Mouse (Mus musculus) layer of hippocampus, adult 8-10 months (tissue): ENCODE data around the gene Lrrc4c. TPM values are rescaled to one million over a fixed set of nuclear protein-coding genes. Genes with fewer than 3 reads are reported as not detected.

Experiments
- DNase-seq, 2 experiments: peaks; one replicate each; pipeline ENCODE4 v3.0.0; 2022; ENCODE audit warnings: low spot score in 2 of 2
- total RNA-seq, 4 experiments: library from RNA; stranded (reverse); gene quantifications; 2 replicates each; pipeline ENCODE4 v1.2.4; 2022

Gene Lrrc4c
- total RNA-seq, 4 experiments from 2014 or later = 67.3 to 78.3 (median 72.0) TPM

DNA sequence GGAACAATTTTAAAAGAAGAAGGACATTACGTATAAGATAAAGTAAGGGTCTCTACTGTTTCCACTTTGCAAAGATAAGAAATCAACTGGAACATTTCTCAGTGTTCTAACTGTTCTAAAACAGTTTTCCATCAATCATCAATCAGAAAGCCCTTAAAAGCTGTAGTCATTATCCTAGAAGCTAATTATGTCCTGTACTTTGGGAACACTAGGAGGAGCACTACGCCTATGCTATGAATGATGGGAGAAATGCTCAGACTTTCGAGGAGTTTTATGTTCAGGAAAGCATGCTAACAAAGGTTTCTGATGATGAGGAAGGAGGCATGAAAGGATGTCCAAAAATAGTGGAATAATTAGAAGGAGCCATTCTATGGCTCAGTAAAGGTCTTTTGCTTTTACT, 219.5 kb downstream of the Lrrc4c start:
- no peak for DNase-seq

DNA sequence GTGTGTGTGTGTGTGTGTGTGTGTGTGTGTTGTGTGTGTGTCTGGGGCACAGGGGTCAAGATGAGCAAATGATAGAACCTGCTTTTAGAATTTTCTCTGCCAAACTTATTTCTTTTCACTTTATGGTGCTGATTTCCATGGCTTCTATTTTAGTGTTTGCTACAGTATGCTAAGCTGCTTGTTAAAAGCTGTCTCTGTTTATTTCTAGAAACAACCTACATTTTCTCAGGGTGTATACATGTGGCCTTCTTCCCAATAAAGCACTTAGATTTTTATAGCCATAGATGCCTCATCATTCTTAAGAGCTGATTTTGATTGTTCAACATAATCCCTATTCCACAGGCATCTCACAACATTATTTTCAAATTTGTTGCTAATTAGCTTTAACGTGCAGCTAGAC, 229.2 kb downstream of the Lrrc4c start:
- DNase-seq = no peak

DNA sequence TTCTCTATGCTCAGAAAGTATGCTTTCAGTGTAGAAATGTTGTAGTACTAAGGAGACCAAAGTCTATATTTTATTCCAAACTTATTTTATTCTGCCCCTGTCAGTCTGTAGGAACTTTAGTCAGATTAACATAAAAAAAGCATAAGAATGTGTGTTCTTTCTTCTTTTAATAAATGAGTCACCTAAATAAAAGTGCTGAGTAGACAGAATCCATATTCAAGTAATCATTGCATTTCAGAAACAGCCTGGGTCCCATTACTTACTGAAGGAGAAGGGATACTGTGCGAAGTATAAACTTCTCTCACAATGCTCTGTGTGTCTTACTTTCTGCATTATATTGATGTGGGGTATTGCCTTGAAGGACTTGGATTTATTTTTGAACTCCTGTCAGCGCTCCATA, 255.8 kb downstream of the Lrrc4c start:
- no peak for DNase-seq

DNA sequence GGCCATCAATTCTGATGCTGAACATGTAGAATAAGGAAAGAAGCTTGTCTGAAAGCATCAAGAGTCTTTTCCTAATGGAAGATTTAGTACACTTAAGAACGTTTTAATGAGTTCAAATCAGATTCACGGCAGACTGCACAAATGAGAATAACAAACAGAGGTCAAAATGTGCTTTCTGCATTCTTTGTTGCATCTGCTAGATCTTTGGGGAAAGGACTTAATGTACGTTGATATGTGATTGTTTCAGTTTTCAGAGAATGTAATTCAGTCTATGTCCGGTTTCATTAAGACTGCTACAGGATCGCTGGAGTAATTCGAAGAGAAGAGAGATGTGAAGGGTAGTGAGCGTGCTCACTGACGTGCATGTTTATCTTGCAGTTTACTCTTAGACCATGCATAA, 259.7 kb downstream of the Lrrc4c start:
- no peak for DNase-seq

DNA sequence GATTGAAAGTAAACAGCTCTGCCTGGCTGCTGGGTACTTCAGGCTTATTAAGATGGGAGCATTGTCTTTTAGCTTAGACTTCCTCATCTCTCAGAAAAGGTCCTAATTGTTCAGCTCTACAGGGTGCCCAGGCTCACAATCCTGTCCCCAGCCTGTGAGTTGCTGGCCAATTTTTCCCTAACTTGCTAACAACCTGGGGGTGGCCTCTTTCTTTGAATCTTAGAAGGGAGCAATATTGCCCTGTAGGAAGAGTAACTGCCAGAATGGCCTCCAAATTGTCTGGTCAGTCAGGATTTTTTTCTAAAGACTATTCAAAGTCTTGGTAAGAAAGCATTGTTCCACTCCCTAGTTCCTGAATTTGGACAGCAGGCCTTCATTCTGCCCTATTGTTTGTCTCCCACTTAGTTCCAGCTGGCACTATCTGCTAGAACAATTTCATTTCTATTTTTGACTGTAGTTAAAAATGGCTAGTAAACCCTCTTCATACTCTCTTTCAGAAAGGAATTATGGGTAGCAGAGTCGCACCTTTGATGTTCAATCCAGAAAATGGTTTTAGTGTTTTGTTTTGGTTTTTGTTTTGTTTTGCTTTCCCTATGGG, 262.3 kb downstream of the Lrrc4c start:
- DNase-seq = no peak

DNA sequence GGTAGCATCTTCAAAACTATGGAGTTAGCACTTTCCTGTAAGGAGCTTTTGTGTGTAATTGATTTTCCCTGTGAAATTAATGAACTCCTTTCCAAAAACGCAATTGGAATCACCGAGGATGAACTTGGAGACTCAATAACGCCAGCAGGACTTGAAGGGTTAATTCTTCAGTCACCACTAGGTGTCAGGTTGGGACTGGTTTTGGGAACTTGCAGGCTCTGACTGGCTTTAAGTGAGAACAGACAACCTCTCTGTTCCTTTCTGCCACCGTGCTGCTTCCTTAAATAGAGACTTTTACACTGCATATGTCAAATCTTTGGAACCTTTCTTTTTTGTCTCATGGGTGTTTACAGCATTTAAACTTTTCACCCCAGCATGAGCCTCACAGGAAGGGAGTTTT, 267.7 kb downstream of the Lrrc4c start:
- DNase-seq = peak; percentile 58 to 63

DNA sequence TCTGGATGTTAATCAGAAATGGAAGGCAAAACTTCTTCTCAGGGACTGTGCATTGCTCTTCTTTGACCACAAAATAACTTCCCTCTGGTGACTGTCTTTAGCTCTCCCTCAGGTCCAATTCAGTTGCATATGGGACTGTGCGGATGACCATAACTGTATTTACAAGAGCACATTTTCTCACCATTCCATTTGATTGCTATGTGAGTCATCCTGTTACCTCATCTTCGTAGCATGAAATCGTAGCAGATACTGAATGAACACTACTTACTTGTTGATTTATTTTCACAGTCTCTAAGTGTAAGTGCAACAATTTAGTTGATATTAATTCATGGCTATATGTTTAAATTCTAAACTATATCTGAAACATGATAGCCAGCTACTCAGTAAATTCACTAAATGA, 286.8 kb downstream of the Lrrc4c start:
- DNase-seq = no peak

DNA sequence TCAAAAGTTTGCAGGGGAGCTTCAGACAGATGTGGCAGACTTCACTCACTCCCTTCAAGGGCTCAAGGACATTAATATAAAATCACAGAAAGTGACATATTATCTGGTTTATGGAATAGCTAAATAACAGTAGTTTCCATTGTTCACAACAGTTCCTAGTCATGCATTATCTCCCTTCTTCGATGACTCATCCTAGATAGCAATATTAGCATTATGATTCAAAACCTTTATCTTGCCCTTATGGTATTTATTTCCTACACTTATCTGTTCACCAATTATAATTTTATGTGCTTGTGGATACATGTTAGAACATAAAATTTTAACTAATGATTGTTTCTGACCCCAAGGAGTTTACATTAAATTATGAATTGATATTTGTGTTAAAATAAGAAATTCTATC, 296.2 kb downstream of the Lrrc4c start:
- no peak for DNase-seq

DNA sequence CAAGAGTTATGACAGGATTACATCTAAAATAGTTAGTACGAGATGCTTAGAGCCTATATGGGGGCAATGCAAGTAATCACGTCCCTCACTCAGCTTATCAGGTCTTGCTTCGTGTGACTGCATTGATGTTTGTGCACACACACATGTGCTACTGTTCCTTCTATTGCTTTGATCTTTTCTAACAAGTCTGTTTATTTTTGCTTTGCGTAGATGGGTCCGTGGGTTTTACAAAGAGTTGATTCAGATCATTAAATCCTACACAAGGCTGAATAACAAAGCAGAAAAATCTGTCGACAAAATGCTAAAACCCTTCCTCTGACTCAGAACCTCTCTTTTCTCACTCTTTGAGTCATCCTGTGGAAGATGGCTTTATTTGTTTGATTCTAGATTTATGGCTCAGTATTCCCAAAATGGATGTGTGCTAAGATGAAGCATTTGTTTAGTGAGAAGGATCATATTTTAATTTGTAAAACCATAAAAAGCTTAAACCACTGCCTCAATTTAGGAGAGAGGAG, 300.8 kb downstream of the Lrrc4c start:
- peak; percentile 9 to 35 for DNase-seq

DNA sequence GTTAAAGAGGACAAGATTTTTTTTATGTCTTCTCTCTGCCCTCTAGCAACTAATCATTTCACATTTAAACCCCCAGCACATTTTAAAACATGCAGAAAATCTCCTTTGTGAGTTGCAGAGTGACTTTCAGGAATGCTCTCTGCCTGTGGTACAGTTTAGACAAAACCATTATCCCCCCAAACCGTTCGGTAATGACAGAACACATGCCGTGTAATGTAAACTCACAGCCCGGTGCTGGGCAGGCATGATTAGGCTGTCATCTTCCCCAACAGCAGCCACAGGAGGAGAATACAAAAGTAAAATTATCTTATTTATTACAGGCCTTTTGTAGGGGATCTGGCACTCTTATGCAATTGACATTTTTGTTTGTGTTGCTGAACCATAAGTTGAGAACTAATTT, 349.1 kb downstream of the Lrrc4c start:
- DNase-seq = no peak

DNA sequence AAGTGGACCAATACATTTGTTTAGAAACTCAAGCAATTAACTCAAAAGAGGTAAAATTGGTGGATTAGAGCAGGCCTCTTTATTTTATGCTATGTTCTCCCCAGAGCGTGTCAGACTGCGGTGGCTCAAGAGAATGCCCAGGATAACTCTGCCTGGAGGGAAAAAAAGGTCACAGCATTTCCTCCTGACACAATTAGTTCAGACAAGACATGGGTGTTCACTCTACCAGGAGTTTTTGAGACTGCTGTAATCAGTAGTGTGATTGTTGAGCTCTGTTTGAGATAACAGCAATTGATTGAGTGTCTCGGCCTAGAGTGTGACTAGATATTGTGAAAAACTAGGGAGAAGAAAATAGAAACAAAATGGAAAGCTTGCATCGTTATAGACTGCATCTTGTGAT, 363.8 kb downstream of the Lrrc4c start:
- DNase-seq = no peak

DNA sequence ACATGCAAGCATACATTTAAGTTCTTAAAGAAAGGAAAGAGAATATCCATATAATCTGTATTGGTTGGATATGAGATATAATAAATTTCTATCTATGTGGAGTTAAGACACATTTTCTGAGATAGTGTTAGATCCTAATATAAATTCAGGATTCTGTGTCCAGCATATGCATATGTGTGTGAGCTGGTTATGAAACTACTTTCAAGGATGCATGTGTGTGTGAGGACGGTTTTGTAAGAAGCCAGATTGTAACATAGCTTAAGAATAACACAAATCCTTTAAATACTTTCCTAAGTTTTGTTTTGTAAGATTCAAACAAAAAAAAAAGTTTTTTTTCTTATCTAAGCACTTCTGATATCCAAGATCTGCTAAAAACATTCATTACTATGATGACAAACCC, 367.4 kb downstream of the Lrrc4c start:
- DNase-seq = no peak

DNA sequence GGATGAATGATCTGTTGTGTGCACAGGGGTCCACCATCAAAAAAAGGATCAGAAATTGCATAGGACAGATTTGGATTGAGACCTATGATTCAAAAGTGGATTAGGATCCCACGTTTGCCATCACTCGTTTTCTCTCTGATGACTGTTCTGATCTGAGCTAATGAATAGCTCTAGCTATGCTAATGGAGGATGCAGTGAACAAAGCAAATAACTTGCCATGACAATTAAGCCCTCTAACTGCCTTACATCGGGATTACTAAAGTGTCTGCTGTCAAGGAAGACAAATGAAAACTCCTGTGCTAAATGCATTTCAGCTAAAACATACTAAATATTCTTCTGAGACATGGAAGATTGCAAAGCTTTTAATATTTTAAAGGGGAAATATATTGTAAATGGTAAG, 387.0 kb downstream of the Lrrc4c start:
- no peak for DNase-seq

DNA sequence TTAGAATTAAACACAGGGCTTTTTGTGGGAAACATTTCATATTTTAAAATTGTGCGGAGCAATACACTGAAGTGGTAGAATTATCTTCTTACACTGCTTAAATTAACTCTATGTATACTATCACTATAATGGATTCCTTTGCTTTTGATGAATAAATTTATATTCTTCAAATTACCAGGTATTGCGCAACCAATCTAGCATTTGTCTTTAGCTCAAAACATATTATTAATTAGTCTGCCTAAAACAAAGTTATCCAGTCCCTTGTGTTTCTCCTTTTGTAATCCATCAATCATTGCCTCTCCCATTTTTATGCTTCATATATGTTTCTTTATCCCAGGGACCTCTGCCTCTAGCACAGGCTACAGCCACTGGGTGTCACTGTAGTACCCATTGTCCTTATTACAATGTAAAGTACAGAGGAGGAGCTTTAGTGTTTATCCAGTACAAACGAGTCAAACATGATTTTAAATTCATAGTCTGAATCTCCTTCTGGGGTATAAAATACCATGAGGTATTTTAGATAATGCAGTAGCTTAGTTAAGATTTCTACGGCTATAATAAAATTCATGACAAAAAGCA, 389.9 kb downstream of the Lrrc4c start:
- no peak for DNase-seq

DNA sequence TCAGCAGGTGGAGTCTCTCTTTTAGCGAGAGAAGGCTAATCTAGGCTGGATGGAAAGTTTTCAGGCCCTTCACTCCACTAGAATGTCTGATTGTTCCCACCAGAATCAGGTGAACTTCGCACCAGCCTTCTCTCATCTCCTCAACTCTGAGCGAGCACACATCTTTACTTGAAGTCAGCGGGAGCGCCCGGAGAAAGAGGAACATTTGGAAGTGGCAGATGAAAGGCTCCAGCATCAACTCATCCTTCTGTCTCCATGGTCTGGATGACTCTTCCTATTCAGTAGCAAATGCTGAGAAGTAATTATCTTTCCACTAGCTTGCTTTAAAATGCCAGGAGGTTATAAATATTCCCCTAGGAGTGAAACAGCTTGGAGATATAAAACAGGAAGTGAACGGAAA, 396.6 kb downstream of the Lrrc4c start:
- DNase-seq = peak; percentile 25 to 34

DNA sequence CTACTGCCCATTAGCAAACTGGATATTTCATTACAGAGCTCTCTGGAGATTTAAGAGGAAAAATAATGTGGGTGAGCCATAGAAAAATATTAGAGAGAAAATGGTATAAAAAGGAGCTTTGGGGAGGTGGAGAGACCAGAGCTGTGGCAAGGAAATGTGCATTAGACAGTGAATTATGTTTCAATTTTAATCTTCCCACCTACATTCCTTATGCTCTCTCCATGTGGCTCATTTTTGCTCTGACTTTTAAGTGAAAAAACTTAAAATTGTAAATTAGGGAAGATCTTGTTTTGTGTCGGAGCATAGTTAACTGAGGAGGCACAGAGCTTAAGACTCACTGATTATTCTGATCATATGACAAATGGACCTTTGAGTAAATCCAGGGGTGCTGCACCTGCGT, 399.4 kb downstream of the Lrrc4c start:
- DNase-seq = peak; percentile 11 to 17

DNA sequence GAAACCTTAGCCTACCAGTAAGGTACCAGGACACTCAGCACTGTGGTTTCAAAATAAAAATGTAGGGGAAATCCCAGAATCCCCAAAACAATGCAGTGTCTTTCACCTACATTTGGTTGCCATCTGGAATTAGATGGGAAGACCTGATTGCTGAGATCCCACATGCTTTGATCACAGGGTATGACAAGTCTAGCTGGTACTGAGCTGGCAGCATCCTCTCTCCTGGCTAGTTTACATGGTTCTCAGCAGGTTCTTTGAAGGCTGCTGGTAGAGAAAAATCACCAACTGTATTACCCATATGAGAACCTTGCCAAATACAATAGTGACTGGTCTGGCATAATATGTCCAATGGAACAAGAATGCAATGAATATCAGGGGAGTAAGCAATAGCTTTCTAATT, 405.4 kb downstream of the Lrrc4c start:
- no peak for DNase-seq

DNA sequence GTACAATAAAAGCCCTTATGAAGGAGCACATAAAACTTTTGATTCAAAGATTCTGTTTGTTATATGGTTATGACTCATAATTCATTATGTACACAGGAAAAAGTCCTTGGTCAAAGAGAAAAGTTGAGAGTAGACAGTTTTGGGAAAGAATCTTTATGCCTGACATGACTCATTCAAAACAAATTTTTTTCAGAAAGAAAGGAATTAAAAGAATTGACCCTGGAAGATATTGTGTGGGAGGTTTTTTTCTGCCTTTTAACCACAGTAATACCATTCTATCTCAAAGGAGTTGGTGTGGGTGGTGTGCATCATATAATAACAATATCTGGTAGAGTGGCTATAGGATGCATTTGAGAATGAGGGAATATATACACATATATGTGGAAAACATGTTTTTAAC, 418.1 kb downstream of the Lrrc4c start:
- no peak for DNase-seq

DNA sequence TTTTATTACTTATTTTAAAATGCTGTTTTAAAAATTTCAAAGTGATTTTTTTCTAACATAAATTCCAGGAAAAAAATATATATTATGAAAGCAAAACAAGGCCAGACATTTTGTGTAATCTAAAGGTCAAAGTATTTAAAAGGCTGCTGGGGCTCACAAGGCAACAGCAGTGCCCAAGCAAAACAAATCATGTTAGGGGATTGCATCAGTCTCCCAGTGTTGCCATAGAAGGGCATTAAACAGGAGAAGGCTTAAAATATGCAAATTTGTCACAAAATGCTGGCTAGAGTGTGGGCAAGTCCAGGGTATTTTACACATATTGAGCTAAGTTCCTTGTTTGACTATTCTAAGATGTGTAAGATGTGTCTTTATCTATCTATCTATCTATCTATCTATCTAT, 437.1 kb downstream of the Lrrc4c start:
- no peak for DNase-seq

DNA sequence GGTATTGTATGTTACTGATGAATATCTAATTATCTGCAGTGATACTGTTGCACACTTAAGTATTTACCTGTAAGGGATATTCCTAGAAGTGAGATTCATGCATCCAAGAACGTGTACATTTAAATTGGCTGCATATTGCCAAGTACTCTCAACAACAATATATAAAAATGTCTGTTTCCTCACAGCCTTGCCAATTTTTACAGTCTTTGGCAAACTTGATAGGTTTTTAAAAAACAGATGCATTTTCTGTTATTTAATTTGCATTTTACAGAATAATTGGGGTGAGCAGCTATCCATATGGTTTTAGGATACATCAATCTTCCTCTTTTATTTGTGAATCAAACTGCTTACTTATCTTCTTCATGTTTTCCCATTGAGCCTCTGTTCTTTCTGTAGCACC, 439.7 kb downstream of the Lrrc4c start:
- no peak for DNase-seq

DNA sequence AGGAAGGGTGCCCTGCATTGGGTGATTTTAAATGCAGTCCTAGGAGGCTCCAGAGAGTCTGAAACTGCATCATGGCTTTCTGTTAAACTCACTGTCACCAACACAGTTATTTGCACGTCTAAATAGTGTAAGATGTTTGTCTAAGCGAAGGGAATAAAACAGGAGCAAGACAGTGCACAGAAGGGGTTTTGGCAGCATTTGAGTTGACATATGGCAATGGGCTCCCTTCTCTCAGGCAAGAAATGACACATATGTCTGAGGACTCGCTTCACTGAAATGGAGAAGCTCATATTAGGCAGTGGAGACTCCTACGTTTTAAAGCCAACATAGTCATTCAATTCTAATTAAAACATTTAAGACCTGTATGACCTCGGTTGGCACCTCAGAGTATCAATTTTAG, 445.6 kb downstream of the Lrrc4c start:
- peak; percentile 31 to 39 for DNase-seq

DNA sequence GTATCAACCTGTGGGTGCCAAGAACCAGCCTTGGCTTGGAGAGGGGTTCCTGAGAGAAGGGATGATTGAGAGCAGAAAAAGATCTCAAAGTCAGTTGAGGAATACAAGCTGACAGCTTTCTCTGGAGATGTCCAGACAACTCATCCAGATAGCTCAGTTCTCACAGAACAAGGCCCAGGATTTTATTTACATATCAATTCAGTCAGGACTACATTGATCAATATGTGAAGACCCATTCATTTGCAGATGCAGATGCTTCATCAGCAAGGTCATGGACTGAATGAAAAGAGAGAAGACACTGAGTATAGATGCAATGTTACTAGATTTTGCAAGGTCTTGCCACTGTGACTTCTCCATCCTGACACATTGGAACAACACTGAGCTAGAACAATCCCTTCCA, 457.4 kb downstream of the Lrrc4c start:
- no peak for DNase-seq

DNA sequence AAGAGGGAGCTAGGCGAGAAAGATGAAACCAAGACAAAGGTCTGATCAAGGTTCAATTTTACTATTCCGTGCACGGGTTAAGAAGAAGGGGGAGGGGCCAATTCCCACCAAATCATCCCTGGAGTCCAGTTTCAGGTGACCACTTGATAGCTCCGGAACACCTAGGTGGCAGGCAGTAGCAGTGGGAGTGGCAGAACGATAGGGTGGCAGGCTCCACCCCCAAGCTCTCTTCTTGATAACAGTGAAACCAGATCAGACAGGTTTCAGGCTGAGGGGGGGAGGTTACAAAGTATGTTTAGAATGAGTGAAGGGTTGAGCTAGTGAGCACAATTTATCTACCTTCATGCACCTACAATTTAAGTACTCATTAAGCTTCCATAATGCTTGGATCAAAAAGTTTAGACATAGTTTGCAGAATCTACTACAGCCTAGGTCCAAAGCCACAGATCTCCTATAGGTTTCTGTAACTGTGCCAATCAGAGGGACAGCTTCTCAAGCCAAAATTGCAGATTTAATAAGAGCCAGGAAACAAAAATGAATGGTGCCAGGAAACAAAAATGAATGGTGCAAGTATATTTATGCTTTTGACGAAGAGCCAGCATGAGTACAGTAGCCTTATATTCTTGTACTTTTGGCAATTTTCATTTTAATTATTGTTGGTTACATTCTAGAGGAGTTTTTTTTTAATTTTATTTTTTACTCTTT, 478.9 kb downstream of the Lrrc4c start:
- no peak for DNase-seq
